Mouse (Mus musculus) MEL (cell line): ENCODE measurements around the gene 0610030E20Rik. TPM values are rescaled to one million over a fixed set of nuclear protein-coding genes. Genes with fewer than 3 reads are reported as not detected.

ENCODE experiments used
- DNase-seq: peaks from one replicate; pipeline ENCODE4 v3.0.0; 2011; ENCODE audit warnings: low read depth, low spot score
- H3K27ac ChIP-seq: 2 replicates; pipeline ENCODE4 v1.5.1; 2012; ENCODE audit warnings: low read depth, mild to moderate bottlenecking, control low read depth, low read length, moderate library complexity; ENCODE audit not compliant: control insufficient read depth
- H3K27me3 ChIP-seq, 2 experiments: fragments of 150-350 bp in 1 of 2; sonication (generic) in 1 of 2; 2 replicates each; pipeline ENCODE4 v1.6.1; 2012; ENCODE audit warnings: low read length in 2 of 2, mild to moderate bottlenecking in 2 of 2, improper control_type of control experiment in 1 of 2, moderate library complexity in 1 of 2; ENCODE audit not compliant: insufficient read depth in 2 of 2, control insufficient read depth in 1 of 2
- H3K36me3 ChIP-seq, 2 experiments: 2 replicates each; pipeline ENCODE4 v1.6.1; 2012 to 2014; ENCODE audit warnings: low read length in 2 of 2, improper control_type of control experiment in 1 of 2, inconsistent platforms in 1 of 2, mild to moderate bottlenecking in 1 of 2; ENCODE audit not compliant: insufficient read depth in 2 of 2, control insufficient read depth in 1 of 2
- H3K4me1 ChIP-seq, 2 experiments: fragments of 150-350 bp in 1 of 2; sonication (generic) in 1 of 2; 2 replicates each; pipeline ENCODE4 v1.6.1; 2012; ENCODE audit warnings: low read length in 2 of 2, improper control_type of control experiment in 1 of 2, mild to moderate bottlenecking in 1 of 2; ENCODE audit not compliant: insufficient read depth in 2 of 2, control insufficient read depth in 1 of 2
- H3K4me3 ChIP-seq, 2 experiments: fragments of 150-350 bp in 1 of 2; sonication (generic) in 1 of 2; 2 replicates each; pipeline ENCODE4 v1.5.1; 2012; ENCODE audit warnings: low read depth in 2 of 2, low read length in 2 of 2, mild to moderate bottlenecking in 2 of 2, moderate library complexity in 2 of 2, control low read depth in 1 of 2, improper control_type of control experiment in 1 of 2; ENCODE audit not compliant: control insufficient read depth in 1 of 2, insufficient read depth in 1 of 2
- H3K79me2 ChIP-seq: 2 replicates; pipeline ENCODE4 v1.6.1; 2012; ENCODE audit warnings: mild to moderate bottlenecking, low read length, moderate library complexity; ENCODE audit not compliant: control insufficient read depth, poor library complexity, insufficient read depth
- H3K9ac ChIP-seq: 2 replicates; pipeline ENCODE4 v1.6.1; 2012; ENCODE audit warnings: low read depth, mild to moderate bottlenecking, control low read depth, low read length, moderate library complexity; ENCODE audit not compliant: control insufficient read depth, poor library complexity, severe bottlenecking
- H3K9me3 ChIP-seq: fragments of 150-350 bp; sonication (generic); replicated peaks from 2 replicates; pipeline ENCODE4 v1.6.1; 2012; ENCODE audit warnings: mild to moderate bottlenecking, low read length, improper control_type of control experiment, moderate library complexity; ENCODE audit not compliant: insufficient read depth
- CHD1 ChIP-seq: IDR thresholded peaks from 2 replicates; pipeline ENCODE4 v1.6.1; 2012; ENCODE audit warnings: low read depth, mild to moderate bottlenecking, inconsistent platforms, low read length, improper control_type of control experiment
- CHD2 ChIP-seq: IDR thresholded peaks from 2 replicates; pipeline ENCODE4 v1.6.1; 2011; ENCODE audit warnings: low read length, improper control_type of control experiment
- CTCF ChIP-seq, 3 experiments: IDR thresholded peaks in 2 of 3; conservative IDR thresholded peaks in 1 of 3; 2 replicates each; pipeline ENCODE4 v1.5.1; 2011 to 2012; ENCODE audit warnings: low read length in 3 of 3, low read depth in 2 of 3, mild to moderate bottlenecking in 2 of 3, improper control_type of control experiment in 1 of 3, inconsistent platforms in 1 of 3, mixed read lengths in 1 of 3, moderate library complexity in 1 of 3; ENCODE audit not compliant: control insufficient read depth in 1 of 3, insufficient read depth in 1 of 3, poor library complexity in 1 of 3, severe bottlenecking in 1 of 3
- E2F4 ChIP-seq: IDR thresholded peaks from 2 replicates; pipeline ENCODE4 v1.6.1; 2011; ENCODE audit warnings: low read depth, low read length, improper control_type of control experiment, borderline replicate concordance
- ELF1 ChIP-seq: IDR thresholded peaks from 2 replicates; pipeline ENCODE4 v1.6.1; 2014; ENCODE audit warnings: low read depth, mild to moderate bottlenecking, inconsistent platforms, low read length, improper control_type of control experiment, moderate library complexity
- EP300 ChIP-seq, 2 experiments: IDR thresholded peaks; 2 replicates each; pipeline ENCODE4 v1.6.1; 2011; ENCODE audit warnings: improper control_type of control experiment in 2 of 2, low read length in 2 of 2, low read depth in 1 of 2, mild to moderate bottlenecking in 1 of 2
- GABPA ChIP-seq: IDR thresholded peaks from 2 replicates; pipeline ENCODE4 v1.6.1; 2012; ENCODE audit warnings: low read depth, mild to moderate bottlenecking, inconsistent platforms, low read length, improper control_type of control experiment, moderate library complexity
- HCFC1 ChIP-seq: IDR thresholded peaks from 2 replicates; pipeline ENCODE4 v1.6.1; 2012; ENCODE audit warnings: low read depth, mild to moderate bottlenecking, inconsistent platforms, low read length, improper control_type of control experiment, moderate library complexity
- KAT2A ChIP-seq: conservative IDR thresholded peaks from 2 replicates; pipeline ENCODE4 v1.6.1; 2012; ENCODE audit warnings: low read depth, low read length, improper control_type of control experiment, inconsistent platforms
- MAZ ChIP-seq: IDR thresholded peaks from 2 replicates; pipeline ENCODE4 v1.6.1; 2012; ENCODE audit warnings: low read depth, mild to moderate bottlenecking, inconsistent platforms, low read length, improper control_type of control experiment
- MXI1 ChIP-seq: IDR thresholded peaks from 2 replicates; pipeline ENCODE4 v1.6.1; 2011; ENCODE audit warnings: mild to moderate bottlenecking, low read depth, low read length, improper control_type of control experiment
- MYC ChIP-seq: IDR thresholded peaks from 2 replicates; pipeline ENCODE4 v1.6.1; 2011; ENCODE audit warnings: low read depth, mild to moderate bottlenecking, low read length, improper control_type of control experiment, moderate library complexity
- NELFE ChIP-seq: IDR thresholded peaks from 2 replicates; pipeline ENCODE4 v1.6.1; 2011; ENCODE audit warnings: low read depth, low read length, improper control_type of control experiment
- NRF1 ChIP-seq: IDR thresholded peaks from 2 replicates; pipeline ENCODE4 v1.6.1; 2014; ENCODE audit warnings: low read depth, mild to moderate bottlenecking, inconsistent platforms, low read length, improper control_type of control experiment, moderate library complexity; ENCODE audit not compliant: poor library complexity, insufficient read depth, severe bottlenecking
- POLR2A ChIP-seq, 2 experiments: IDR thresholded peaks; 2 replicates each; pipeline ENCODE4 v1.6.1; 2011 to 2012; ENCODE audit warnings: low read length in 2 of 2, mild to moderate bottlenecking in 2 of 2, control low read depth in 1 of 2, improper control_type of control experiment in 1 of 2, low read depth in 1 of 2, moderate library complexity in 1 of 2; ENCODE audit not compliant: control insufficient read depth in 1 of 2, insufficient read depth in 1 of 2, poor library complexity in 1 of 2
- POLR2AphosphoS2 ChIP-seq: IDR thresholded peaks from 2 replicates; pipeline ENCODE4 v1.6.1; 2011; ENCODE audit warnings: low read length, improper control_type of control experiment
- POLR2AphosphoS5 ChIP-seq: IDR thresholded peaks from 2 replicates; pipeline ENCODE4 v1.6.1; 2012; ENCODE audit warnings: low read depth, borderline replicate concordance, mild to moderate bottlenecking, inconsistent platforms, low read length, moderate library complexity, mixed read lengths
- RAD21 ChIP-seq: IDR thresholded peaks from 2 replicates; pipeline ENCODE4 v1.6.1; 2011; ENCODE audit warnings: mild to moderate bottlenecking, low read depth, low read length, improper control_type of control experiment
- RCOR1 ChIP-seq: IDR thresholded peaks from 2 replicates; pipeline ENCODE4 v1.6.1; 2012; ENCODE audit warnings: low read depth, mild to moderate bottlenecking, inconsistent platforms, low read length, improper control_type of control experiment
- SIN3A ChIP-seq: IDR thresholded peaks from 2 replicates; pipeline ENCODE4 v1.6.1; 2012; ENCODE audit warnings: low read length, improper control_type of control experiment, inconsistent platforms
- SMC3 ChIP-seq: IDR thresholded peaks from 2 replicates; pipeline ENCODE4 v1.6.1; 2011; ENCODE audit warnings: low read depth, low read length, improper control_type of control experiment
- TAL1 ChIP-seq: IDR thresholded peaks from 2 replicates; pipeline ENCODE4 v1.6.1; 2012; ENCODE audit warnings: mild to moderate bottlenecking, inconsistent platforms, low read length, moderate library complexity, mixed read lengths
- TBP ChIP-seq: IDR thresholded peaks from 2 replicates; pipeline ENCODE4 v1.8.0; 2011; ENCODE audit warnings: low read depth, low read length, improper control_type of control experiment
- TCF12 ChIP-seq: IDR thresholded peaks from 2 replicates; pipeline ENCODE4 v1.6.1; 2014; ENCODE audit warnings: low read depth, mild to moderate bottlenecking, inconsistent platforms, low read length, improper control_type of control experiment, moderate library complexity
- UBTF ChIP-seq: IDR thresholded peaks from 2 replicates; pipeline ENCODE4 v1.6.1; 2012; ENCODE audit warnings: low read depth, mild to moderate bottlenecking, inconsistent platforms, low read length, improper control_type of control experiment, moderate library complexity, borderline replicate concordance; ENCODE audit not compliant: insufficient read depth
- USF1 ChIP-seq: IDR thresholded peaks from 2 replicates; pipeline ENCODE4 v1.6.1; 2014; ENCODE audit warnings: low read depth, mild to moderate bottlenecking, inconsistent platforms, low read length, improper control_type of control experiment, moderate library complexity
- ZC3H11A ChIP-seq: IDR thresholded peaks from 2 replicates; pipeline ENCODE4 v1.6.1; 2012; ENCODE audit warnings: low read depth, mild to moderate bottlenecking, inconsistent platforms, low read length, improper control_type of control experiment
- ZKSCAN1 ChIP-seq: IDR thresholded peaks from 2 replicates; pipeline ENCODE4 v1.6.1; 2012; ENCODE audit warnings: low read depth, mild to moderate bottlenecking, inconsistent platforms, low read length, improper control_type of control experiment, moderate library complexity
- ZMIZ1 ChIP-seq: IDR thresholded peaks from 2 replicates; pipeline ENCODE4 v1.6.1; 2012; ENCODE audit warnings: low read depth, mild to moderate bottlenecking, inconsistent platforms, low read length, improper control_type of control experiment, moderate library complexity
- ZNF384 ChIP-seq: IDR thresholded peaks from 2 replicates; pipeline ENCODE4 v1.6.1; 2012; ENCODE audit warnings: low read depth, mild to moderate bottlenecking, inconsistent platforms, low read length, improper control_type of control experiment
- polyA plus RNA-seq, 2 experiments: library from polyadenylated mRNA; stranded (reverse) in 1 of 2; unstranded in 1 of 2; fragments of >175 nt in 1 of 2; fragments of >200 nt in 1 of 2; gene quantifications; 2 replicates each; pipeline versions ENCODE4 v1.2.1 to v1.2.4; 2012; ENCODE audit warnings: low replicate concordance in 2 of 2, low read depth in 1 of 2; ENCODE audit not compliant: insufficient read length in 2 of 2, insufficient read depth in 1 of 2, missing spikeins in 1 of 2
- total RNA-seq: library from RNA; depleted of rRNA; stranded (reverse); fragments of 300-350 nt; gene quantifications from 2 replicates; pipeline ENCODE4 v1.2.3, GENCODE M21; 2012

0610030E20Rik gene
- total and polyA plus RNA-seq, 3 experiments: 14.2 to 28.5 TPM; not detected in 1

DNA sequence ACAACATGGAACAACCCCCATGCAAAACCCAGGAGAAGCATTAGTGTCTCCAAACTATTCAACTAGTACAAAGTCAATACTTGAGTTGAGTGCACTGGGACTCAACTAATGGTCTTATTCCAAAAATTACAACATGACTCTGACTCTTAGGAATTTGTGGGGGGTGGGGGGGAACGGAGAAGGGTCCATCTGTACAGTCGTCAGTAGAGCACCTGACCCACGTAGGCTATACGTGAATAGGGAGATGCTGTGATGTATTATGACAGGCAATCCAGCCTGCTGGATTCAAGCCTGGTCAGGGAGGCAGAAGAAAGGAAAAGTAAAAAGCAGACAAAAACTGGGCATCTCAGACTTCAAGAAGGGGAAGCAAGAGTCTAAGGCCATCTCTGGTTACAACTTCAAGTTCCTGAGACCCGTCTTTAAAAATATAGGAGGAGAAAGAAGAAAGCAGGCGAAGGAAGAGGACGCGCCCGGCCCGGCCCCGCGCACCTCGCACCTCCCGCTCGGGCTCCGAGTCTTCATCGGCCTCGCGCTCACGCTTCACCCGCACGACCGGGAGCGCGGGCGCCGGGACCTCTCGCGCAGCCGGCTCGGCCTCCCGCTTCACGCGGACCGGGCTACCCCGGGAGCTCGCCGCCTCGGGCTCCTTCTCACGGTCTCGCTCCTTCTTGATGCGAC lies 2.6 kb upstream of the 0610030E20Rik start:
- H3K9me3 ChIP-seq: no peaks in the 10 kb centered on the region
- TF ChIP-seq TBP (no peak), POLR2A (IDR thresholded peaks at IDR 0.05; ENCODE audit: control insufficient read depth in 1 of 2, insufficient read depth in 1 of 2, low read depth in 1 of 2, low read length in 2 of 2, poor library complexity in 1 of 2) (peak in 1 of 2 experiments; percentile 69; a peak in 1 of 4 replicates)
- DNase-seq: peak; percentile 30
- no peaks in the 10 kb centered on the region for H3K27me3 ChIP-seq
- H3K79me2 ChIP-seq: peaks cover 51% of the 10 kb centered on the region
- H3K4me1 ChIP-seq: peaks cover 11 to 19% of the 10 kb centered on the region in 2 experiments
- H3K36me3 ChIP-seq: peaks cover 1 to 27% of the 10 kb centered on the region in 2 experiments; a peak in 3 of 4 replicates
- peak overlapping the region; percentile 77 for H3K27ac ChIP-seq
- peak overlapping the region; percentile 66 to 98 for H3K4me3 ChIP-seq
- peak overlapping the region; percentile 99 for H3K9ac ChIP-seq

DNA sequence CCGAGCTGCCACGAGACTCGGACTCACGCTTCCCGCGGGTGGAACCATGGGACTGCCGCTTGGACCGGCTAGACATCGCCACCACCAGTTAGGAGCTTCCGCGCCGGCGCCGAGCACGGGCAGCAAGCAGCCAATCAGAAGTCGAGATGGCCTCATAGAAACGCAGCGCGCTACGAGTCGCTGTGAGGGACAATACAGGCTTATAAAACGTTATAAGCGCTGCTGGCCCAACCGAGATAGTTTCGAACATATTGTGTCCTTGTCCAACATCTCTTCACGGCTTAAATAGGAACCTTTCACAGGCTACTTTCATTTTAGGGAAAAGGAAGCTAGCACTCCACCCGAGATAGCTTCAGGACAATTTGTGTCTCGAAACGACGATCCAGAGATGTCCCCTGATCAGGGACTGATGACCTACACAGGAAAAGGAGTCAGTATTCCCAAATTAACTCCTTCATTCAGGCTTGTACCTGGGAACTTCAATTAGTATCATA lies 2.0 kb upstream of the 0610030E20Rik start, which contains the start of gene Usp39:
Usp39 (minus strand) TSS at position 111 of the 494 bp plus-strand sequence.
- DNase-seq: peak; percentile 97
- Histone ChIP-seq H3K36me3 (peaks cover 0 to 28% of the 10 kb centered on the region in 2 experiments; a peak in 3 of 4 replicates), H3K27me3 (no peaks in the 10 kb centered on the region), H3K4me3 (peak within 1 kb of the TSS; percentile 74 to 98), H3K27ac (peak within 1 kb of the TSS; percentile 97), H3K4me1 (peaks cover 16 to 19% of the 10 kb centered on the region in 2 experiments), H3K79me2 (peaks cover 51% of the 10 kb centered on the region), H3K9me3 (no peaks in the 10 kb centered on the region), H3K9ac (peak within 1 kb of the TSS; percentile 99)
- peak; percentile 59; the same call in 1 of the 2 replicates for TF ChIP-seq CHD1
- no peak for TF ChIP-seq ZKSCAN1
- peak; percentile 64; the same call in 1 of the 2 replicates for TF ChIP-seq TCF12
- peak; percentile 65; the same call in 1 of the 2 replicates for TF ChIP-seq POLR2AphosphoS2
- TF ChIP-seq POLR2AphosphoS5: peak; percentile 47; the same call in 1 of the 2 replicates
- TF ChIP-seq CHD2: no peak
- TF ChIP-seq MAZ: no peak
- peak; percentile 63; the same call in 1 of the 2 replicates for TF ChIP-seq KAT2A
- peak; percentile 78; the same call in 1 of the 2 replicates for TF ChIP-seq E2F4
- no peak for TF ChIP-seq SMC3
- TF ChIP-seq TAL1: no peak
- peak; percentile 91 for TF ChIP-seq TBP
- peak; percentile 79 for TF ChIP-seq NELFE
- peak; percentile 87 for TF ChIP-seq ELF1
- peak; percentile 62 for TF ChIP-seq USF1
- peak; percentile 91 for TF ChIP-seq HCFC1
- no peak for TF ChIP-seq RAD21
- no peak for TF ChIP-seq CTCF (IDR thresholded peaks at IDR 0.05 in 2 of 3, conservative IDR thresholded peaks at IDR 0.05 in 1 of 3; ENCODE audit: control insufficient read depth in 1 of 3, insufficient read depth in 1 of 3, low read depth in 2 of 3, low read length in 3 of 3, poor library complexity in 1 of 3, severe bottlenecking in 1 of 3)
- TF ChIP-seq ZNF384: no peak
- no peak for TF ChIP-seq RCOR1
- no peak for TF ChIP-seq EP300 (IDR thresholded peaks at IDR 0.05; ENCODE audit: low read depth in 1 of 2, low read length in 2 of 2)
- TF ChIP-seq NRF1: peak; percentile 73
- TF ChIP-seq UBTF: no peak
- TF ChIP-seq ZC3H11A: no peak
- no peak for TF ChIP-seq GABPA
- TF ChIP-seq MXI1: peak; percentile 87
- peak; percentile 71; the same call in 1 of the 2 replicates for TF ChIP-seq MYC
- TF ChIP-seq SIN3A: peak; percentile 96
- TF ChIP-seq ZMIZ1: no peak
